In the genomic region with DNA sequence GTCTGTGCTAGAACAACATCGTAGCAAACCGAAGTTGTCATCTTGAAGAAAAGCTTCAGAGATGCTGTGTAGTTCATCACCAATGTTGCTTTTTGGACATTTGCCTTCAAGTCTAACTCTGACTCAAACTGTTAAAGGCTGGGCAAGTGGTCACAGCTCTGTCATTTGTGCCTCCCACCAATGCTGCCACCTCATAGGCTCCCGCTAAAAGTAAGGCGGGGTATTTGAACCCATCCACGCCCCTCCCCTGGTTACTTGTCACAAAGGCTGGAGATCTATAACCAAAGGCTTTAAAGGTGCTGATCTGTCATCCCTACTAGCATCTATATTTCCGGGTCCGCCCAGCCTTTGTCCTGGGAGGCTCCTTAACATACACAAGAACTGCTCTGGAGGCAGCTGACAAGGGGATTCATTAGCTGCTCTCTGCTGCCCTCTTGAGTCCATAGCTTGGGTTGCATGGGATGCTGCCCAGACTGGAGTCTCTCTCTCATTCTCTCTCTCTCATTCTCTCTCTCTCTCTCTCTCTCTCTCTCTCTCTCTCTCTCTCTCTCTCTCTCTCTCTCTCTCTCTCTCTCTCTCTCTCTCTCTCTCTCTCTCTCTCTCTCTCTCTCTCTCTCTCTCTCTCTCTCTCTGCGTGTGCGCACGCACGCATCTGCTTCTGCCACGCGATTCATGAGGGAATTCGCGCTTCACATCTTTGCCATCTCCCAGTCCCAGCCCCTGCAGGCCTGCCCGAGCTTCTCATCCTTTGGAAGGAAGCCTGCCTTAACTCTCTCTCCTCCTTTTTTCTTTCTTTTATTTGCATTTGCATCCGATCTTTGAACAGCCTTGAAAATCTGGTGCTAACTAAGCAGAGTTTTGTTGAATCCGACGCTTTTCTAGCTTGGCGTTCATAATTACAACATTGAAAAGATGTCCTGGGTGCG, we compare ENCODE assay signal across 9 mouse cellular contexts. TPM values are rescaled to one million over a fixed set of nuclear protein-coding genes. Genes with fewer than 3 reads are reported as not detected.
A peak's percentile ranks its signal among the peaks of the same experiment; 100 is the strongest.
DNase-seq lines count a peak whose midpoint lies in the region; ATAC-seq and TF ChIP-seq lines count a peak whose summit lies in the region.
"Had no signal": no experiment of that assay in that cellular context is flagged by ENCODE, and none has a peak within 500 bp of the region (broad histone marks: within the 10 kb centered on the region; RNA-seq: fewer than 3 reads in every experiment).

No protein-coding gene starts in this region.

- H3K4me3 ChIP-seq in G1E (ENCODE audit: low read depth, low read length): no peak overlapping the region
- peak overlapping the region; percentile 7 for H3K4me3 ChIP-seq in forebrain, embryonic 15.5 days
- peak overlapping the region; percentile 9; the same call in 1 of the 2 replicates for H3K4me3 ChIP-seq in layer of hippocampus, adult 2 months
- H3K4me3 ChIP-seq in lung, embryonic 16.5 days (ENCODE audit: low read length): no peak overlapping the region
- H3K4me3 ChIP-seq: myocyte had no signal

- peak; percentile 65 for TF ChIP-seq CTCF in G1E (IDR thresholded peaks at IDR 0.05; ENCODE audit: low read depth, low read length)
- peak; percentile 77 for TF ChIP-seq CTCF in layer of hippocampus, adult 2 months (conservative IDR thresholded peaks at IDR 0.05)

- peaks cover 5% of the 10 kb centered on the region for H3K9me3 ChIP-seq in G1E (replicated peaks)
- H3K9me3 ChIP-seq in forebrain, embryonic 15.5 days: no peaks in the 10 kb centered on the region
- H3K9me3 ChIP-seq in lung, embryonic 16.5 days (ENCODE audit: control insufficient read depth, low read length): no peaks in the 10 kb centered on the region

- 49% methylated on average over 21 of the region's 21 CpGs for WGBS in forebrain, embryonic 15.5 days
- WGBS in lung, embryonic 16.5 days: 40% methylated on average over 20 of the region's 21 CpGs

- peak; percentile 58 for DNase-seq in G1E (ENCODE audit: low spot score)
- peak; percentile 51 for DNase-seq in cerebellum, adult 11 months
- DNase-seq in heart, postnatal 4 days: peak; percentile 87
- peak; percentile 77 to 87 for DNase-seq in layer of hippocampus, adult 2 months (ENCODE audit: low spot score in 2 of 2)
- DNase-seq in ovary, postnatal 14 days (ENCODE audit: low spot score): peak; percentile 74
- peak; percentile 63 for DNase-seq in thymus, postnatal 14 days

- peak overlapping the region; percentile 21; the same call in 1 of the 2 replicates for H3K4me2 ChIP-seq in forebrain, embryonic 15.5 days (replicated peaks)
- H3K4me2 ChIP-seq in lung, embryonic 16.5 days (ENCODE audit: low read depth, low read length): 0 out of 2 replicates have a peak overlapping the region, but pooled peaks have one; percentile 19

- H3K9ac ChIP-seq in forebrain, embryonic 15.5 days (replicated peaks): no peak overlapping the region
- H3K9ac ChIP-seq in lung, embryonic 16.5 days (ENCODE audit: low read length): no peak overlapping the region

- H3K27ac ChIP-seq in forebrain, embryonic 15.5 days (replicated peaks): no peak overlapping the region
- peak overlapping the region; percentile 64; the same call in 1 of the 2 replicates for H3K27ac ChIP-seq in layer of hippocampus, adult 2 months
- no peak overlapping the region for H3K27ac ChIP-seq in lung, embryonic 16.5 days (ENCODE audit: low read length)

- no peaks in the 10 kb centered on the region for H3K36me3 ChIP-seq in G1E (replicated peaks)
- H3K36me3 ChIP-seq in forebrain, embryonic 15.5 days: no peaks in the 10 kb centered on the region
- H3K36me3 ChIP-seq in lung, embryonic 16.5 days (ENCODE audit: control insufficient read depth, insufficient read depth, low read length): no peaks in the 10 kb centered on the region

- peak; percentile 70 for ATAC-seq in G1E (ENCODE audit: extremely low read depth, insufficient number of reproducible peaks, low FRiP score, poor library complexity, severe bottlenecking)
- ATAC-seq in forebrain, embryonic 15.5 days (replicated peaks): peak; percentile 80
- peak; percentile 80 for ATAC-seq in lung, embryonic 16.5 days (ENCODE audit: low read depth)

- H3K4me1 ChIP-seq in G1E (ENCODE audit: insufficient read depth, low read depth, low read length): peaks cover 6% of the 10 kb centered on the region; the same call in 1 of the 2 replicates
- H3K4me1 ChIP-seq in forebrain, embryonic 15.5 days: 0 out of 2 replicates have a peak, but pooled peaks cover 3% of the 10 kb centered on the region
- H3K4me1 ChIP-seq in lung, embryonic 16.5 days (replicated peaks; ENCODE audit: control insufficient read depth, insufficient read depth, low read length): peaks cover 2% of the 10 kb centered on the region; the same call in 1 of the 2 replicates

- H3K27me3 ChIP-seq in G1E (ENCODE audit: insufficient read depth, low read length): peaks cover 6% of the 10 kb centered on the region; the same call in 1 of the 2 replicates
- no peaks in the 10 kb centered on the region for H3K27me3 ChIP-seq in forebrain, embryonic 15.5 days
- H3K27me3 ChIP-seq in lung, embryonic 16.5 days (ENCODE audit: control insufficient read depth, insufficient read depth, low read depth, low read length): no peaks in the 10 kb centered on the region

RNA-seq across cellular contexts. Expression of a gene that starts 17.7 kb away (rescaled TPM):
- total RNA-seq in G1E (2014; fragmentation: Nextera tagmentation): 982 and 1,121 TPM in 2 replicates
- total RNA-seq in G1E (2017): 2,215 and 2,347 TPM in 2 replicates
- polyA plus RNA-seq in G1E (2012): 141 and 144 TPM in 2 replicates
- 585 and 597 TPM in 2 replicates for polyA plus RNA-seq in forebrain, embryonic 15.5 days (2015; fragmentation: Nextera tagmentation; extraction: Ambion mirVana)
- total RNA-seq in heart, postnatal 4 days (2021): 100 to 1,000 TPM; 291 to 301 TPM
- total RNA-seq in layer of hippocampus, adult 2 months (2021): 100 to 1,000 TPM; 198 TPM
- 621 and 661 TPM in 2 replicates for polyA plus RNA-seq in lung, embryonic 16.5 days (2015; fragmentation: Nextera tagmentation; extraction: Ambion mirVana)

RNA-seq across cellular contexts. Expression of a gene that starts 19.4 kb away (rescaled TPM):
- not detected in 2 replicates for total RNA-seq in G1E (2014; fragmentation: Nextera tagmentation)
- not detected in 2 replicates for total RNA-seq in G1E (2017)
- not detected in 2 replicates for polyA plus RNA-seq in G1E (2012)
- not detected in 2 replicates for polyA plus RNA-seq in forebrain, embryonic 15.5 days (2015; fragmentation: Nextera tagmentation; extraction: Ambion mirVana)
- total RNA-seq in heart, postnatal 4 days (2021): not detected
- total RNA-seq in layer of hippocampus, adult 2 months (2021): not detected
- not detected in 2 replicates for polyA plus RNA-seq in lung, embryonic 16.5 days (2015; fragmentation: Nextera tagmentation; extraction: Ambion mirVana)
- polyA plus RNA-seq: myocyte had no signal

RNA-seq across cellular contexts. Expression of a gene that starts 36.2 kb away (rescaled TPM):
- total RNA-seq in G1E (2014; fragmentation: Nextera tagmentation): 19.8 and 29.0 TPM in 2 replicates
- total RNA-seq in G1E (2017): 50.0 and 53.0 TPM in 2 replicates
- polyA plus RNA-seq in G1E (2012): 16.3 and 20.9 TPM in 2 replicates
- polyA plus RNA-seq in forebrain, embryonic 15.5 days (2015; fragmentation: Nextera tagmentation; extraction: Ambion mirVana): 59.9 and 62.5 TPM in 2 replicates
- total RNA-seq in heart, postnatal 4 days (2021): 10 to 100 TPM; 20.8 to 21.8 TPM
- total RNA-seq in layer of hippocampus, adult 2 months (2021): 10 to 100 TPM; 50.0 to 50.4 TPM
- polyA plus RNA-seq in lung, embryonic 16.5 days (2015; fragmentation: Nextera tagmentation; extraction: Ambion mirVana): 16.8 and 17.2 TPM in 2 replicates

RNA-seq across cellular contexts. Expression of a gene that starts 36.3 kb away (rescaled TPM):
- total RNA-seq in G1E (2014; fragmentation: Nextera tagmentation) (49.2 and 51.6 TPM in 2 replicates), G1E (2017) (73.7 and 81.2 TPM in 2 replicates)
- polyA plus RNA-seq in G1E (2012): 21.3 and 22.4 TPM in 2 replicates
- polyA plus RNA-seq in forebrain, embryonic 15.5 days (2015; fragmentation: Nextera tagmentation; extraction: Ambion mirVana): 32.8 and 34.4 TPM in 2 replicates
- total RNA-seq in heart, postnatal 4 days (2021): 10 to 100 TPM in 1 of 2 experiments, 1 to 10 TPM in 1; 9.7 to 11.6 TPM
- total RNA-seq in layer of hippocampus, adult 2 months (2021): 10 to 100 TPM; 21.5 to 22.5 TPM
- polyA plus RNA-seq in lung, embryonic 16.5 days (2015; fragmentation: Nextera tagmentation; extraction: Ambion mirVana): 26.4 and 28.6 TPM in 2 replicates

RNA-seq across cellular contexts. Expression of a gene that starts 54.9 kb away (rescaled TPM):
- not detected in 2 replicates for total RNA-seq in G1E (2014; fragmentation: Nextera tagmentation)
- 0.05 TPM in 1 of 2 replicates, not detected in the other for total RNA-seq in G1E (2017)
- not detected in 2 replicates for polyA plus RNA-seq in G1E (2012)
- polyA plus RNA-seq in forebrain, embryonic 15.5 days (2015; fragmentation: Nextera tagmentation; extraction: Ambion mirVana): 0.55 and 0.56 TPM in 2 replicates
- total RNA-seq in heart, postnatal 4 days (2021): under 1 TPM; 0.14 to 0.24 TPM
- 1 to 10 TPM in 1 of 2 experiments, under 1 TPM in 1; 0.69 to 1.2 TPM for total RNA-seq in layer of hippocampus, adult 2 months (2021)
- polyA plus RNA-seq in lung, embryonic 16.5 days (2015; fragmentation: Nextera tagmentation; extraction: Ambion mirVana): 0.08 TPM in 1 of 2 replicates, not detected in the other

Comparison
In these comparisons a context has a peak if more than half of its experiments do, and no peak if none do; other contexts are left out.
1. H3K4me3 ChIP-seq: peak in forebrain, embryonic 15.5 days (single experiment) and layer of hippocampus, adult 2 months (single experiment); none in G1E (single experiment) and lung, embryonic 16.5 days (single experiment).
2. Peak in every context shown above with its lines, with median percentiles within 50 percentile points of each other: ATAC-seq and DNase-seq.